Comparison of ENCODE assay signal across 8 mouse cellular contexts in genomic region chr14:50955942-50956508, GRCm38 (mm10). TPM values are rescaled to one million over a fixed set of nuclear protein-coding genes. Genes with fewer than 3 reads are reported as not detected.
A peak's percentile ranks its signal among the peaks of the same experiment; 100 is the strongest.
DNase-seq lines count a peak whose midpoint lies in the region; ATAC-seq and TF ChIP-seq lines count a peak whose summit lies in the region.
"Not testable (repeated sequence)": the region's sequence is repeated elsewhere in the genome, so short reads cannot be mapped to it uniquely, and the experiment has no call there.

Gene Pnp2, plus strand, starts transcription at chr14:50955992.

- not testable (repeated sequence) for H3K4me1 ChIP-seq in erythroblast, embryonic 14.5 days (ENCODE audit: control insufficient read depth); heart, embryonic 11.5 days (ENCODE audit: control insufficient read depth, insufficient read depth, low read length); kidney, adult 2 months (ENCODE audit: control insufficient read depth, insufficient read depth, low read length); limb, embryonic 10.5 days

- peak within 1 kb of the TSS; percentile 62 for H3K4me3 ChIP-seq in erythroblast, embryonic 14.5 days (replicated peaks)
- H3K4me3 ChIP-seq in heart, embryonic 11.5 days (ENCODE audit: low read depth, low read length): peak within 1 kb of the TSS; percentile 12; the same call in 1 of the 2 replicates
- H3K4me3 ChIP-seq in kidney, adult 2 months (ENCODE audit: insufficient read depth, low read depth, low read length): not testable (repeated sequence)
- peak within 1 kb of the TSS; percentile 24 for H3K4me3 ChIP-seq in limb, embryonic 10.5 days

- H3K4me2 ChIP-seq in heart, embryonic 11.5 days: peak within 1 kb of the TSS; percentile 52

- not testable (repeated sequence) for H3K27ac ChIP-seq in heart, embryonic 11.5 days (ENCODE audit: low read depth, low read length); kidney, adult 2 months (ENCODE audit: insufficient read depth, low read depth, low read length); limb, embryonic 10.5 days

- peak; percentile 49 for DNase-seq in adrenal gland, postnatal 25 days
- DNase-seq in kidney, adult 2 months: peak; percentile 68
- DNase-seq in limb, embryonic 10.5 days (ENCODE audit: low spot score): peak; percentile 43
- DNase-seq in right cerebral cortex, postnatal 10 days (ENCODE audit: low spot score in 2 of 2): peak; percentile 73 to 76
- peak; percentile 27 to 37 for DNase-seq in urinary bladder, adult 18-20 months (ENCODE audit: low spot score in 2 of 2)

- TF ChIP-seq POLR2A in kidney, adult 2 months (IDR thresholded peaks at IDR 0.05; ENCODE audit: low read depth, low read length): not testable (repeated sequence)

- H3K27me3 ChIP-seq in erythroblast, embryonic 14.5 days (ENCODE audit: control insufficient read depth); heart, embryonic 11.5 days (ENCODE audit: control insufficient read depth, insufficient read depth, low read length); kidney, adult 2 months (replicated peaks; ENCODE audit: control insufficient read depth, insufficient read depth, low read length); limb, embryonic 10.5 days (ENCODE audit: low read depth, poor library complexity, severe bottlenecking): not testable (repeated sequence)

- ATAC-seq in heart, embryonic 11.5 days (replicated peaks; ENCODE audit: insufficient number of reproducible peaks, low FRiP score, low TSS enrichment): peak; percentile 76
- peak; percentile 68 for ATAC-seq in megakaryocyte progenitor cell, adult 5-6 weeks (replicated peaks; ENCODE audit: poor library complexity)

- H3K36me3 ChIP-seq in erythroblast, embryonic 14.5 days (ENCODE audit: control insufficient read depth): peaks cover 13% of the 10 kb centered on the region
- not testable (repeated sequence) for H3K36me3 ChIP-seq in heart, embryonic 11.5 days (ENCODE audit: control insufficient read depth, insufficient read depth, low read length); kidney, adult 2 months (ENCODE audit: control insufficient read depth, insufficient read depth, low read length)
- H3K36me3 ChIP-seq in limb, embryonic 10.5 days: peaks cover 18% of the 10 kb centered on the region

- WGBS in heart, embryonic 11.5 days (ENCODE audit: insufficient replicate concordance): 7% methylated on average over 19 of the region's 19 CpGs
- WGBS in kidney, adult 2 months: 23% methylated on average over 19 of the region's 19 CpGs
- WGBS in limb, embryonic 10.5 days: 5% methylated on average over 19 of the region's 19 CpGs

- 0 out of 2 replicates have a peak within 1 kb of the TSS, but pooled peaks have one; percentile 12 for H3K9ac ChIP-seq in heart, embryonic 11.5 days (ENCODE audit: low read depth, low read length)

- not testable (repeated sequence) for TF ChIP-seq CTCF in kidney, adult 2 months (conservative IDR thresholded peaks at IDR 0.05; ENCODE audit: insufficient read depth, insufficient read length, low read depth, low read length)

- not testable (repeated sequence) for H3K9me3 ChIP-seq in erythroblast, embryonic 14.5 days (ENCODE audit: control insufficient read depth, low read length); heart, embryonic 11.5 days (replicated peaks; ENCODE audit: control insufficient read depth, low read length); limb, embryonic 10.5 days (replicated peaks)

RNA-seq across cellular contexts. Expression of gene Pnp2, which starts in this region (rescaled TPM):
- 3.6 and 4.1 TPM in 2 replicates for total RNA-seq in adrenal gland, postnatal 25 days (2021)
- polyA plus RNA-seq in erythroblast, embryonic 14.5 days (2012): not detected in 2 replicates
- 0.47 and 0.61 TPM in 2 replicates for polyA plus RNA-seq in heart, embryonic 11.5 days (2014; fragmentation: Nextera tagmentation; extraction: Ambion mirVana)
- polyA plus RNA-seq in kidney, adult 2 months (2012; rRNA removed): 0.54 and 0.56 TPM in 2 replicates
- polyA plus RNA-seq in limb, embryonic 10.5 days (2016; fragmentation: Nextera tagmentation; extraction: Ambion mirVana): 0.48 and 0.65 TPM in 2 replicates
- 11.0 and 16.1 TPM in 2 replicates for total RNA-seq in megakaryocyte progenitor cell, adult 5-6 weeks (2015)
- 6.0 and 8.1 TPM in 2 replicates for total RNA-seq in megakaryocyte progenitor cell, adult 5-6 weeks (2017)

Comparison
In these comparisons a context has a peak if more than half of its experiments do, and no peak if none do; other contexts are left out.
1. Peak in ATAC-seq, H3K4me3 ChIP-seq, H3K9ac ChIP-seq and H3K4me2 ChIP-seq in heart, embryonic 11.5 days; RNA of the gene not detected or under 1 TPM.
2. Peak in DNase-seq in kidney, adult 2 months; RNA of the gene not detected or under 1 TPM.
3. Peak in DNase-seq and H3K4me3 ChIP-seq in limb, embryonic 10.5 days; RNA of the gene not detected or under 1 TPM.